Mouse (Mus musculus) heart, postnatal 10 days (tissue): ENCODE data around the gene Mrpl23. TPM values are rescaled to one million over a fixed set of nuclear protein-coding genes. Genes with fewer than 3 reads are reported as not detected.

Experiments used
- DNase-seq, 2 experiments: peaks; one replicate each; pipeline ENCODE4 v3.0.0; 2021
- intact Hi-C: fragments of 180-260 bp; cut with DNase I; formaldehyde crosslinking; loops from one replicate; pipeline ENCODE4 v1.15.1; 2025
- total RNA-seq, 2 experiments: library from RNA; stranded (reverse); gene quantifications; 2 replicates each; pipeline ENCODE4 v1.2.3; 2021

Gene Mrpl23
- total RNA-seq, 2 experiments from 2014 or later = 4.1 to 19.3 TPM

DNA sequence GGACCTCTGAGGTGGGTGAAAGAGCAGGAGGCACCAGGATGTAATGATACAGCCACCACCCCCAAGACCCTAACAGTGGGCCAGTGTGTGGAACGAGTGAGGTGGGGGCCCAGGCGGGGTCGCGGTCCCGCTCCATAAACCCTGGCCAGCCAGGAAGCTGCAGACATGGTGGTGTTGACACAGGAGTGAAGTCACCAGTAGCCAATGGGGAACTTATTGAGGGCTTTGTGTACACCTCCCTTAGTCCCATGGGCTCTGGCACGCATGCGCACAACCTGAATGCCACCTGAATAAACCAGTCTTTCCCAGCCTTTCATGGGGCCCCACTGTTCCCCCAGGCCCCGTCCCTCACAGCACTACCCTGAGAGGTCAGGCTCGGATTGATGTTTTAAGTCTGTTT is 38.1 kb downstream of the Mrpl23 start:
- DNase-seq = no peak
- intact Hi-C loops = no loop called here

- intact Hi-C loops = no loop called here
- DNase-seq = no peak
These were observed 39.2 kb downstream of the Mrpl23 start for GRCm38 (mm10) chr7:142571458-142572220.

GRCm38 (mm10) chr7:142572343-142572742 is 39.9 kb downstream of the Mrpl23 start:
- DNase-seq = no peak
- intact Hi-C loops = no loop called here

DNA sequence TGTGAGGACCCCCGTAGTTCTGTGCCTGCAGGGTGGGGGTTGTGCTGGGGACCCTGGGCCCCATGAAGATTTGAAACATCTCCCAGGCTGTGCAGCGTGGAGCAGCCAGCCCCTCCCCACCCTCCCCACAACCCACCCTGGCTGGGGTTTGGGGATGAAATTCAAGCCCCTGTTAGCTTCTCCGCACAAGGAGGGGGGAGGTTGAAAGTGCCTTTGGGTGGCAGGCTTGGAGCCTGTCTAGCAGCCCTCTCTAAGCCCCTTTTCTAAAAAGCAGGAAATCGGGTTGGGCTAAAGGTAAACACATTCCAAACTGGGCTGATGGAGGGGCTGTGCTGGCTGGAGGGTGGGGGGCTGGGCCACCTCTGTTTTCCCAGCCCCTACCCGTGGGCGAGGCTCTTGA is 40.5 kb downstream of the Mrpl23 start:
- no peak for DNase-seq
- intact Hi-C loops = no loop called here

GRCm38 (mm10) chr7:142574155-142574660 is 41.7 kb downstream of the Mrpl23 start:
- intact Hi-C loops = no loop called here
- no peak for DNase-seq

DNA sequence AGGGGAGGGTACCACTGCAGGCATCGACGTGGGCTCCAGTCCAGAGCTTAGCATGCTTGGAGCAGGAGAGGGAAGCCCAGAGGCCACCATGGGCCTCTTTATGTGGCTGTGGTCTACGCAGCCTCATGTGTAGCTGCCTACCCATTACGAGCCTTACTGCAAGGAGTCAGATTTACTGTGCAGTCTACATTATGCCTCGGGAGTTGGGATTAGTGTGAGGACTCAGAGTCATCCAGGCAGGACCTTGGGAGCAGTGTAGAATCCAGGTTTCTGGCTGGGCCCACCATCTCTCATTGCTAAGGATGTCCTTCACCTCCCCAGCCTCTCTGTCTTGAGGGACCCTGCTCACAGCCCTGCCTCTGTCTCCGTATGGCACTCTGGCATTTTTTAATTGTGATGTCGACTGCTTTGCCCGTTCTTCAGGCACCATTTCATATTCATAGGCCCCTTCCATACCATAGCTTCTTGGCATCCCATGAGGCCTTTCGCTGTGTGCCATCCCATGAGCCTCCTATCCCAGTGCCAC is 42.4 kb downstream of the Mrpl23 start:
- intact Hi-C loops = no loop called here

DNA sequence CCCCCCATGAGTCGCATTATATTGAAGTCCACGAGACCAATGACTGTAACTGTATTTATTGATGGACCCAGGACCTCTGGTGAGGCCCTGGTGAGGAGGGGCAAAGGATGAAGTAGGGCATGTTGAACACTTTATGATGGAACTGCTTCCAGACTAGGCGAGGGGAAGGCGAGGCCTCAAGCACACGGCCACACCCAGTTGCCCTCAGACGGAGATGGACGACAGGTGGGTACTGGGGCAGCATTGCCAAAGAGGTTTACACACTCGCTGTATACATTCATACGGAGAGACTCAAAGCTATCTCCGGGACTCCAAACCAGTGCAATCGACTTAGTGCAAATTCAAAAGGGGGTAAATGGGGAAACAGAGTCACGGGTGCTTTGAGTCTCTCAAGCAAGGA is 43.0 kb downstream of the Mrpl23 start:
- intact Hi-C loops = no loop called here
- DNase-seq = no peak

More for the DNA sequence above, 42.4 kb downstream of the Mrpl23 start:
- no peak for DNase-seq

GRCm38 (mm10) chr7:142575971-142576370 is 43.5 kb downstream of the Mrpl23 start:
- DNase-seq = no peak
- intact Hi-C loops = no loop called here

DNA sequence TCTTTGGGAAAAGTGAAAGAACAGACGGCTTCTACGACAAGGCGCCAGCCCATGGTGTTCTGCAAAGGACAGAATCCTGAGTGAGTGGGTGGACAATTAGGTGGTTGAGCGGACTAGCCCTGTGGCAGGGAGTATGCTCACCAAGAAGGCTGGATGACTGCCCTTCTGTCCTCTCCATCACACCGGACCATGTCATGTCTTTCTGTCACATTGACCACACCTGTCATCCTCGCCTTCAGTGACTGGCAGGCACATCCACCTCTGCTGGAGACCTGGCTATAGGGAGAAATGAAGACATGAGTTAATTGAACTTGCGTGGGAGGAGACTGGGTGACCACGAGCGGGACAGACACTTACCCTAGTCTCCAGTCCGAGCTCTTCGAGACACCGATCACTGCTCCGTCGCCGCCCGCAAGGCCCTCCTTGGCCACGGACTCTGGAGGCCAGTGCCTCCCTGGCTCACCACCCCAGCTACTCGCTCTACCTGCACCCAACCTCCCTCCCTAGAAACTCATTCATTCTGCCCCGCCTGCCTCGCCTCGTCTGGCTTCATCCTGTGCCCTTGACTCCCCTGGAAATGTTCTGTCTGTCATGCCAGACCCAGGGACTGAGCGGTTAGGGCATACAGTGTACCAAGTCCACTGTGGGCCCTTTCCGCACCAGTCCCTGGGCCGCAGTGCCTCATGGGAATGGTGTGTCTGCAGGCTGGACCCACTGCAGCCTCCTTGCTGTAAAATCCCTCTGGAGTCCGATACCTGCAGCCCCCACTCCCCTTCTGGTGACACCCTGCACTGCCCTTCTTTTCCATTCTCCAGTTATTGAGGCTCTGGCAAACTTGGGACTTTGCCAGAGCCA is 44.2 kb downstream of the Mrpl23 start:
- DNase-seq = no peak
- intact Hi-C loops = no loop called here

GRCm38 (mm10) chr7:142577806-142578423 is 45.4 kb downstream of the Mrpl23 start:
- peak; percentile 47 to 48 for DNase-seq
- intact Hi-C loops = loop anchor here (2.0 kb wide), 2 partner anchors 25 to 39 kb away; no protein-coding TSS in a partner anchor

- no peak for DNase-seq
- intact Hi-C loops = loop anchor here (2.0 kb wide), 2 partner anchors 26 to 40 kb away; no protein-coding TSS in a partner anchor
These were observed 46.6 kb downstream of the Mrpl23 start for GRCm38 (mm10) chr7:142579069-142579468.

DNA sequence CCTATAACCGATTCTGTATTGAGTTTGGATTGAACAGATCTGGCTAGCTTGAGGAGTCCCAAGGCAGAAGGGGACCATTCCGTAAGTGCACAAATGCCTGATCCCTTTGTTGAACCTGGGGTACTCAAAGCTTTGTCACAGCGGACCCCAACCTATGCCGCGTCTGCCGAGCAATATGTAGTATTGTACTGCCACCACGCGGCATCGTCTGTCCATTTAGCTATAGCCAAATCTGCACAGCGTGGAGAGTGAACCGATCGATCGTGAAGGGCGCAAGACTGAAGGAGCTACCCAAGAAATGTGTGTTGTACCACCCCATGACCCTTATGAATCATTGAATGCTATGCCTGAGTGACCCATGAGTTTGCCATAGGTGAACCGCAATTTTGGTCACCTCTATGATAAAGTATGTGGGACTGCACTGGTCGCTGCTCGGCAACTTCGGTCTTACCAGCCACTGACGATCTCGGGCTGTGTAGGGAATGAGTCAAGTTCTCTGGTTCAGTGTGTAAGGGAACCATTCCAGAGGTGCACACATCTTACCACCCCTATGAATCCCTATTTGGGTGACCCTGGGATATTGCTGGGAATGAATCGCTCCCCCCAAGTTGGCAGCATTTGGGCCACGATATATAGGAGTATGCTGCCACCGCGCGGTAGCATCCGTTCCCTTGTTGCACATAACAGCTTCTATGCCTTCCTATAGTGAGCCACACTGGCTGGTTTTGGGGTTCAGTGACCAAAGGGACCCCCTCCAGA is 47.8 kb downstream of the Mrpl23 start:
- DNase-seq = peak; percentile 60 to 73
- intact Hi-C loops = loop anchor here (1.0 kb wide), 4 partner anchors 58 to 246 kb away; no protein-coding TSS in a partner anchor

DNA sequence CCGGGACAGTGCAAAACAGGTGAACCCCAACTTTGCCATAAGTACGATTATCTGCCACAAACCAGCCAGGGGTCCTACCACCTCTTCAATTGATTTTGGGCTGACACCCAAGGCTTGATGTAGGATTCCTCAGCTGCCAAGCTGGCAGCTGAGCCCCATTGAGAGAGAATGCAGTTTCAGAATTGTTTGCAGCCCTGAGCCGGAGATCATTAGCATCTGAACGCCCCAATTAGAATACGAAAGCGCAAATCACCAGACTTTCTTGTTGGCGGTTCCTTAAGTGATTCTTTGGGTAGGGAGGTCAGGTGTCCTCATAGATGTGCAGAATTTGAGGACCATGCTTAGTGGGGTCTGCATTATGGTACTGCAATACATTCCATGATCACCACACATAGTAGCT is 48.7 kb downstream of the Mrpl23 start:
- intact Hi-C loops = loop anchor here (1.0 kb wide), 1 partner anchor 265 kb away; no protein-coding TSS in a partner anchor
- no peak for DNase-seq

GRCm38 (mm10) chr7:142581656-142582228 is 49.3 kb downstream of the Mrpl23 start:
- intact Hi-C loops = loop anchor here (1.0 kb wide), 1 partner anchor 265 kb away; no protein-coding TSS in a partner anchor
- peak; percentile 55 to 62 for DNase-seq

GRCm38 (mm10) chr7:142584882-142585281 is 52.4 kb downstream of the Mrpl23 start:
- intact Hi-C loops = no loop called here
- no peak for DNase-seq

- no peak for DNase-seq
- intact Hi-C loops = no loop called here
These were observed 53.4 kb downstream of the Mrpl23 start for GRCm38 (mm10) chr7:142585890-142586289.

DNA sequence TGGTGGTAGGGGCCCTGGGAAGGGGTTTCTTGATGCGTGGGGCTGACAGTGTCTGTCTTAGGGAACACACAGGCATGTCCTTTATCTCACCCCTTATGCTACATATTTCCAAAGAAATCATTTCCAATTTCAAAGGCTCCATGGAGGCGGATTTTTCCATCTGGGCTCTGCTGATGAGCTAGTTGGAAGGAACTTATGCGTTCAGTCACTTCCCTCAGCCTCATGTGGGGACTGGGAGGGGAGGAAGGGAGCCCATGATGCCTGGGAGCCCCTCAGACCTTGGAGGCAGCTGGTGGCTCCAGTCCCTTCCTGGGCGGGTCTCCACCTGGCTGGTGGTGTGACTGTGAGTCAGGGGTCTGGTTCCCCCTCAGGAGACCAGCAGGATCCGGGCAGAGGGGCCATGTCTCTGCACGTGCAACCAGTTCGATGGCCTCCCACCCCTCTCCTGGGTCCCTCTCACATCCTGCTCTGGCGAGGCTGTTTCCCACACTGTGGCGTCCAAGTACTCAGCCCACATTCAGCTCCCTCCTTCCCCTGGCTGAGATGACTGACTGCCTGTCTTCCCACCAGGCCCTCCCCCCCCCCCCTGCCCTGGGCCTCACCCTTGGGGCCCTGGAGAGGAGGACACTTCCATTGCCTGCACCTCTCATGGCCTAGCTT is 55.9 kb downstream of the Mrpl23 start:
- intact Hi-C loops = no loop called here
- DNase-seq = peak; percentile 32 to 47
